Mouse (Mus musculus) T-helper 1 cell (primary cell): ENCODE results near the gene Kcnh1.

Source experiments
- in situ Hi-C: fragments of 300-600 bp; cut with MboI, MseI; formaldehyde crosslinking; loops from one replicate; pipeline ENCODE4 v1.15.1; 2025; ENCODE audit warnings: high pct_unique_total_duplicates

Gene Kcnh1

GRCm38 (mm10) chr1:192454981-192455380 is 264.4 kb downstream of the Kcnh1 start:
- in situ Hi-C loops, result no loop called here

- in situ Hi-C loops, result no loop called here
Measured at GRCm38 (mm10) chr1:192457037-192457436, 266.5 kb downstream of the Kcnh1 start.

GRCm38 (mm10) chr1:192457526-192458206 is 267.1 kb downstream of the Kcnh1 start:
- in situ Hi-C loops, result no loop called here

GRCm38 (mm10) chr1:192463732-192464131 is 273.2 kb downstream of the Kcnh1 start:
- in situ Hi-C loops, result no loop called here

- in situ Hi-C loops, result no loop called here
Measured at GRCm38 (mm10) chr1:192472366-192472765, 281.8 kb downstream of the Kcnh1 start.

- in situ Hi-C loops, result no loop called here
Measured at GRCm38 (mm10) chr1:192473134-192473533, 282.6 kb downstream of the Kcnh1 start.

GRCm38 (mm10) chr1:192476704-192477103 is 286.1 kb downstream of the Kcnh1 start:
- in situ Hi-C loops, result no loop called here

- in situ Hi-C loops, result no loop called here
Measured at GRCm38 (mm10) chr1:192477556-192477955, 287.0 kb downstream of the Kcnh1 start.

GRCm38 (mm10) chr1:192478176-192478575 is 287.6 kb downstream of the Kcnh1 start:
- in situ Hi-C loops, result no loop called here

- in situ Hi-C loops, result no loop called here
Measured at GRCm38 (mm10) chr1:192480072-192480784, 289.7 kb downstream of the Kcnh1 start.

- in situ Hi-C loops, result no loop called here
Measured at GRCm38 (mm10) chr1:192481446-192481845, 290.9 kb downstream of the Kcnh1 start.

- in situ Hi-C loops, result no loop called here
Measured at GRCm38 (mm10) chr1:192485030-192485429, 294.5 kb downstream of the Kcnh1 start.

- in situ Hi-C loops, result no loop called here
Measured at GRCm38 (mm10) chr1:192487571-192487970, 297.0 kb downstream of the Kcnh1 start.

- in situ Hi-C loops, result no loop called here
Measured at GRCm38 (mm10) chr1:192489908-192490825, 299.6 kb downstream of the Kcnh1 start.

- in situ Hi-C loops, result no loop called here
Measured at GRCm38 (mm10) chr1:192497505-192497904, 306.9 kb downstream of the Kcnh1 start.

GRCm38 (mm10) chr1:192502016-192502415 is 311.4 kb downstream of the Kcnh1 start:
- in situ Hi-C loops, result no loop called here

- in situ Hi-C loops, result no loop called here
Measured at GRCm38 (mm10) chr1:192502835-192503234, 312.3 kb downstream of the Kcnh1 start.

- in situ Hi-C loops, result no loop called here
Measured at GRCm38 (mm10) chr1:192503651-192504050, 313.1 kb downstream of the Kcnh1 start.

- in situ Hi-C loops, result loop anchor here (10.0 kb wide), 2 partner anchors 192 to 382 kb away; no protein-coding TSS in a partner anchor
Measured at GRCm38 (mm10) chr1:192512821-192513220, 322.2 kb downstream of the Kcnh1 start.

- in situ Hi-C loops, result loop anchor here (5.0 to 10.0 kb wide), 3 partner anchors 92 to 379 kb away; no protein-coding TSS in a partner anchor
Measured at GRCm38 (mm10) chr1:192515373-192515772, 324.8 kb downstream of the Kcnh1 start.

GRCm38 (mm10) chr1:192519713-192520112 is 329.1 kb downstream of the Kcnh1 start:
- in situ Hi-C loops, result loop anchor here (5.0 to 10.0 kb wide), 3 partner anchors 88 to 375 kb away; no protein-coding TSS in a partner anchor
